Mouse (Mus musculus) mouse embryonic stem cell (cell line): ENCODE measurements at regions not wholly inside any gene's neighbourhood (a gene's known extent, or its start where the extent isn't known, plus 50 kb on each side); places are given as distances from the start of the nearest gene placed in this dataset.
"Not testable (repeated sequence)": the region's sequence is repeated elsewhere in the genome, so short reads cannot be mapped to it uniquely, and the experiment has no call there.

Experiments
- in situ Hi-C, 2 experiments: fragments of 300-500 bp; cut with MboI; formaldehyde crosslinking; loops; 1 replicate in 1 of 2; 3 replicates in 1 of 2; pipeline ENCODE4 v1.14.3; 2019 to 2020; ENCODE audit warnings: low sequenced_read_pairs in 2 of 2, low pct_unique_long_range_greater_than_20kb in 1 of 2, mixed read lengths in 1 of 2; ENCODE audit not compliant: unreplicated experiment in 1 of 2

- in situ Hi-C loops: no loop called here
Measured at GRCm38 (mm10) chr13:57016465-57017272, 120.9 kb upstream of the Trpc7 start.

GRCm38 (mm10) chr13:57007236-57007635 lies 111.4 kb upstream of the Trpc7 start:
- in situ Hi-C loops: not testable (repeated sequence)

- in situ Hi-C loops: no loop called here
Measured at GRCm38 (mm10) chr13:57003565-57004132, 107.9 kb upstream of the Trpc7 start.

- in situ Hi-C loops: loop anchor here in 1 of 2 experiments (25.0 kb wide), 2 partner anchors 180 to 270 kb away; no protein-coding TSS in a partner anchor
Measured at GRCm38 (mm10) chr13:56992022-56992421, 96.2 kb upstream of the Trpc7 start.

- in situ Hi-C loops: no loop called here
Measured at GRCm38 (mm10) chr13:56974063-56974462, 78.3 kb upstream of the Trpc7 start.

- in situ Hi-C loops: no loop called here
Measured at GRCm38 (mm10) chr13:56955358-56955757, 59.6 kb upstream of the Trpc7 start.

- in situ Hi-C loops: no loop called here
Measured at GRCm38 (mm10) chr13:56948086-56948485, 52.3 kb upstream of the Trpc7 start.

- in situ Hi-C loops: no loop called here
Measured at GRCm38 (mm10) chr13:56947266-56947665, 51.5 kb upstream of the Trpc7 start.
